ENCODE assay signal across 12 mouse cellular contexts in genomic region chr11:118132136-118132535, GRCm38 (mm10). TPM values are rescaled to one million over a fixed set of nuclear protein-coding genes. Genes with fewer than 3 reads are reported as not detected.
DNase-seq lines count a peak whose midpoint lies in the region; ATAC-seq lines count a peak whose summit lies in the region.
"Had no signal": no experiment of that assay in that cellular context is flagged by ENCODE, and none has a peak within 500 bp of the region (broad histone marks: within the 10 kb centered on the region; RNA-seq: fewer than 3 reads in every experiment).

No protein-coding gene starts in this region.

- H3K27me3 ChIP-seq in heart, embryonic 13.5 days (replicated peaks): no peaks in the 10 kb centered on the region

- no peaks in the 10 kb centered on the region for H3K9me3 ChIP-seq in heart, embryonic 13.5 days

- H3K9ac ChIP-seq in heart, embryonic 13.5 days: no peak overlapping the region

- no peak overlapping the region for H3K4me2 ChIP-seq in heart, embryonic 13.5 days

- WGBS in heart, embryonic 13.5 days: 46% methylated on average over 8 of the region's 8 CpGs

- peak; percentile 31 for DNase-seq in cerebellum, adult 9-10 months
- no peak for DNase-seq in cerebellum, adult 8-10 months
- DNase-seq in left cerebral cortex, postnatal 4 days: peak; percentile 28
- no peak for DNase-seq in left cerebral cortex, postnatal 10 days (ENCODE audit: extremely low spot score in 1 of 2, low spot score in 2 of 2)
- peak; percentile 63 to 83 for DNase-seq in kidney, postnatal 25 days
- DNase-seq in urinary bladder, adult 2 months (ENCODE audit: low spot score): no peak
- no peak for DNase-seq in right cerebral cortex, adult 2 months (ENCODE audit: low spot score in 2 of 2)
- DNase-seq: B cell, adult 2 months; gastrocnemius, postnatal 36 days; thymus, postnatal 4 days had no signal

- intact Hi-C loops in left cerebral cortex, postnatal 4 days (cut with DNase I): no loop called here
- intact Hi-C loops in left cerebral cortex, postnatal 10 days (cut with DNase I): no loop called here

- H3K4me3 ChIP-seq in heart, embryonic 13.5 days: no peak overlapping the region

- no peaks in the 10 kb centered on the region for H3K36me3 ChIP-seq in heart, embryonic 13.5 days

- H3K27ac ChIP-seq in heart, embryonic 13.5 days (replicated peaks): peak overlapping the region; percentile 58

- peaks cover 31% of the 10 kb centered on the region for H3K4me1 ChIP-seq in heart, embryonic 13.5 days

- ATAC-seq in heart, embryonic 13.5 days (ENCODE audit: extremely low read depth, insufficient number of reproducible peaks, low FRiP score, low TSS enrichment): no peak
- ATAC-seq: midbrain, embryonic 16.5 days had no signal

RNA-seq across cellular contexts. Expression of gene Dnah17, which starts 1.7 kb away (rescaled TPM):
- total RNA-seq in left cerebral cortex, postnatal 4 days (2021): under 1 TPM; 0.24 to 0.52 TPM
- total RNA-seq in left cerebral cortex, postnatal 10 days (2021): under 1 TPM; 0.02 to 0.08 TPM
- 0.05 and 0.10 TPM in 2 replicates for polyA plus RNA-seq in heart, embryonic 13.5 days (2015; fragmentation: Nextera tagmentation; extraction: Ambion mirVana)
- polyA plus RNA-seq in urinary bladder, adult 2 months (2012; rRNA removed): 0.01 and 0.06 TPM in 2 replicates

Comparison
In these comparisons a context has a peak if more than half of its experiments do, and no peak if none do; other contexts are left out.
1. DNase-seq: peak in cerebellum, adult 9-10 months (single experiment), left cerebral cortex, postnatal 4 days (single experiment) and kidney, postnatal 25 days (2 of 2); none in cerebellum, adult 8-10 months (single experiment), left cerebral cortex, postnatal 10 days (0 of 2), urinary bladder, adult 2 months (single experiment) and right cerebral cortex, adult 2 months (0 of 2).